Mouse (Mus musculus) heart, adult 2 months (tissue): ENCODE results near the gene Spata16.

ENCODE experiments used
- CTCF ChIP-seq: fragments of 200-600 bp; IDR thresholded peaks from 2 replicates; pipeline ENCODE4 v1.8.1; 2022; ENCODE audit warnings: antibody characterized with exemption, mild to moderate bottlenecking, moderate library complexity
- EP300 ChIP-seq: fragments of 200-500 bp; IDR thresholded peaks from 2 replicates; pipeline ENCODE4 v1.6.1; 2011; ENCODE audit warnings: low read depth, low read length, control low read depth; ENCODE audit not compliant: insufficient read depth
- POLR2A ChIP-seq: fragments of 200-500 bp; IDR thresholded peaks from 2 replicates; pipeline ENCODE4 v1.6.1; 2011; ENCODE audit warnings: mild to moderate bottlenecking, low read depth, low read length, control low read depth; ENCODE audit not compliant: insufficient read depth

- TF ChIP-seq POLR2A (no peak), CTCF (no peak), EP300 (no peak)
These were observed 6.7 kb downstream of the Spata16 start for GRCm38 (mm10) chr3:26644136-26644535.
